Mouse (Mus musculus): ENCODE results near the gene Zfp597. TPM values are rescaled to one million over a fixed set of nuclear protein-coding genes. Genes with fewer than 3 reads are reported as not detected.

Gene Zfp597
- polyA plus RNA-seq, 1 experiment = 0.09 TPM

Other genes starting within 250 kb of the Zfp597 start
- gene Mefv, start 166.5 kb downstream of the Zfp597 start, polyA plus RNA-seq (2012) = not detected in 2 replicates
- 0.17 and 0.25 TPM in 2 replicates for gene Zfp263, start 140.5 kb downstream of the Zfp597 start, polyA plus RNA-seq (2012)
- gene Olfr15, start 53.7 kb downstream of the Zfp597 start, polyA plus RNA-seq (2012) = not detected in 2 replicates
- gene Zfp174, start 37.3 kb downstream of the Zfp597 start, polyA plus RNA-seq (2012) = 0.02 TPM in 1 of 2 replicates, not detected in the other
- gene Naa60, start 12.2 kb downstream of the Zfp597 start, polyA plus RNA-seq (2012) = 1.6 and 2.1 TPM in 2 replicates
- gene Gm20695, start 87 bp upstream of the Zfp597 start, polyA plus RNA-seq (2012) = not detected in 2 replicates
- 0.76 and 1.4 TPM in 2 replicates for gene 1700037C18Rik, start 24.1 kb upstream of the Zfp597 start, polyA plus RNA-seq (2012)
- 0.33 and 1.1 TPM in 2 replicates for gene Cluap1, start 24.2 kb upstream of the Zfp597 start, polyA plus RNA-seq (2012)
- not detected in 2 replicates for gene Nlrc3, start 92.1 kb upstream of the Zfp597 start, polyA plus RNA-seq (2012)
- gene Slx4, start 119.2 kb upstream of the Zfp597 start, polyA plus RNA-seq (2012) = 2.9 and 3.9 TPM in 2 replicates
- gene Dnase1, start 152.4 kb upstream of the Zfp597 start, polyA plus RNA-seq (2012) = not detected in 2 replicates
- gene Trap1, start 193.3 kb upstream of the Zfp597 start, polyA plus RNA-seq (2012) = 18.1 and 22.1 TPM in 2 replicates

Data from erythroblast, embryonic 14.5 days (primary cell).